Mouse (Mus musculus): ENCODE data around the gene Shtn1.

- no peak for TF ChIP-seq POLR2A (IDR thresholded peaks at IDR 0.05; ENCODE audit: borderline replicate concordance, extremely low read depth, low read depth, low read length)
- TF ChIP-seq CTCF (IDR thresholded peaks at IDR 0.05; ENCODE audit: insufficient read depth, low read length), result no peak
Observed at GRCm38 (mm10) chr19:59036811-59037210, 39.1 kb downstream of the Shtn1 start.

All from lung, adult 2 months (tissue).